Mouse (Mus musculus): ENCODE measurements around the gene Dctn1. TPM values are rescaled to one million over a fixed set of nuclear protein-coding genes. Genes with fewer than 3 reads are reported as not detected.

The Dctn1 gene
- polyA plus RNA-seq, 1 experiment, result 394 TPM

- TF ChIP-seq CTCF (IDR thresholded peaks at IDR 0.05; ENCODE audit: borderline replicate concordance, insufficient read depth, low read depth, low read length), result no peak
- no peak for TF ChIP-seq POLR2A (IDR thresholded peaks at IDR 0.05; ENCODE audit: borderline replicate concordance, insufficient read depth, low read length)
- peak overlapping the region; percentile 20 for H3K4me3 ChIP-seq (replicated peaks; ENCODE audit: insufficient read depth, low read depth, low read length)
Observed at GRCm38 (mm10) chr6:83138056-83138455, 27.7 kb upstream of the Dctn1 start.

GRCm38 (mm10) chr6:83140044-83140443 is 25.7 kb upstream of the Dctn1 start:
- Histone ChIP-seq H3K27ac (ENCODE audit: insufficient read depth, low read length) (no peak overlapping the region), H3K27me3 (ENCODE audit: control insufficient read depth, insufficient read depth, low read length) (no peaks in the 10 kb centered on the region; the same call in 1 of the 2 replicates), H3K4me3 (replicated peaks; ENCODE audit: insufficient read depth, low read depth, low read length) (no peak overlapping the region), H3K4me1 (ENCODE audit: control insufficient read depth, insufficient read depth, low read length) (no peaks in the 10 kb centered on the region)
- WGBS, result 31% methylated on average over 8 of the region's 8 CpGs
- no peak for TF ChIP-seq POLR2A (IDR thresholded peaks at IDR 0.05; ENCODE audit: borderline replicate concordance, insufficient read depth, low read length)
- no peak for TF ChIP-seq CTCF (IDR thresholded peaks at IDR 0.05; ENCODE audit: borderline replicate concordance, insufficient read depth, low read depth, low read length)
- DNase-seq, result no peak

More at GRCm38 (mm10) chr6:83138056-83138455, 27.7 kb upstream of the Dctn1 start:
- Histone ChIP-seq H3K4me1 (ENCODE audit: control insufficient read depth, insufficient read depth, low read length) (no peaks in the 10 kb centered on the region), H3K27ac (ENCODE audit: insufficient read depth, low read length) (peak overlapping the region; percentile 72; the same call in 1 of the 2 replicates), H3K27me3 (ENCODE audit: control insufficient read depth, insufficient read depth, low read length) (no peaks in the 10 kb centered on the region; the same call in 1 of the 2 replicates)
- no peak for DNase-seq
- WGBS, result 7% methylated on average over 11 of the region's 11 CpGs

GRCm38 (mm10) chr6:83141636-83142035 is 24.1 kb upstream of the Dctn1 start:
- 38% methylated on average over 4 of the region's 4 CpGs for WGBS
- Histone ChIP-seq H3K4me3 (replicated peaks; ENCODE audit: insufficient read depth, low read depth, low read length) (no peak overlapping the region), H3K27ac (ENCODE audit: insufficient read depth, low read length) (no peak overlapping the region)

GRCm38 (mm10) chr6:83142211-83142731 is 23.4 kb upstream of the Dctn1 start:
- Histone ChIP-seq H3K4me3 (replicated peaks; ENCODE audit: insufficient read depth, low read depth, low read length) (peak overlapping the region; percentile 28), H3K4me1 (ENCODE audit: control insufficient read depth, insufficient read depth, low read length) (no peaks in the 10 kb centered on the region), H3K27ac (ENCODE audit: insufficient read depth, low read length) (no peak overlapping the region), H3K27me3 (ENCODE audit: control insufficient read depth, insufficient read depth, low read length) (no peaks in the 10 kb centered on the region)
- peak in 1 of 2 experiments; percentile 48 for DNase-seq
- WGBS, result 6% methylated on average over 41 of the region's 41 CpGs
- TF ChIP-seq POLR2A (IDR thresholded peaks at IDR 0.05; ENCODE audit: borderline replicate concordance, insufficient read depth, low read length), result no peak
- no peak for TF ChIP-seq CTCF (IDR thresholded peaks at IDR 0.05; ENCODE audit: borderline replicate concordance, insufficient read depth, low read depth, low read length)

More at GRCm38 (mm10) chr6:83141636-83142035, 24.1 kb upstream of the Dctn1 start:
- Histone ChIP-seq H3K27me3 (ENCODE audit: control insufficient read depth, insufficient read depth, low read length) (no peaks in the 10 kb centered on the region; the same call in 1 of the 2 replicates), H3K4me1 (ENCODE audit: control insufficient read depth, insufficient read depth, low read length) (no peaks in the 10 kb centered on the region)
- no peak for TF ChIP-seq POLR2A (IDR thresholded peaks at IDR 0.05; ENCODE audit: borderline replicate concordance, insufficient read depth, low read length)
- TF ChIP-seq CTCF (IDR thresholded peaks at IDR 0.05; ENCODE audit: borderline replicate concordance, insufficient read depth, low read depth, low read length), result no peak
- DNase-seq, result no peak

GRCm38 (mm10) chr6:83142886-83143285 is 22.8 kb upstream of the Dctn1 start:
- no peak for DNase-seq
- WGBS, result 65% methylated on average over 11 of the region's 11 CpGs
- Histone ChIP-seq H3K27ac (ENCODE audit: insufficient read depth, low read length) (no peak overlapping the region), H3K27me3 (ENCODE audit: control insufficient read depth, insufficient read depth, low read length) (no peaks in the 10 kb centered on the region), H3K4me1 (ENCODE audit: control insufficient read depth, insufficient read depth, low read length) (no peaks in the 10 kb centered on the region), H3K4me3 (replicated peaks; ENCODE audit: insufficient read depth, low read depth, low read length) (no peak overlapping the region)
- no peak for TF ChIP-seq CTCF (IDR thresholded peaks at IDR 0.05; ENCODE audit: borderline replicate concordance, insufficient read depth, low read depth, low read length)
- no peak for TF ChIP-seq POLR2A (IDR thresholded peaks at IDR 0.05; ENCODE audit: borderline replicate concordance, insufficient read depth, low read length)

- TF ChIP-seq POLR2A (IDR thresholded peaks at IDR 0.05; ENCODE audit: borderline replicate concordance, insufficient read depth, low read length) (no peak), CTCF (IDR thresholded peaks at IDR 0.05; ENCODE audit: borderline replicate concordance, insufficient read depth, low read depth, low read length) (no peak)
- Histone ChIP-seq H3K4me1 (ENCODE audit: control insufficient read depth, insufficient read depth, low read length) (no peaks in the 10 kb centered on the region), H3K27ac (ENCODE audit: insufficient read depth, low read length) (no peak overlapping the region), H3K4me3 (replicated peaks; ENCODE audit: insufficient read depth, low read depth, low read length) (no peak overlapping the region), H3K27me3 (ENCODE audit: control insufficient read depth, insufficient read depth, low read length) (no peaks in the 10 kb centered on the region)
- DNase-seq, result no peak
- 71% methylated on average over 2 of the region's 2 CpGs for WGBS
Observed at GRCm38 (mm10) chr6:83145209-83145608, 20.5 kb upstream of the Dctn1 start.

- Histone ChIP-seq H3K27me3 (ENCODE audit: control insufficient read depth, insufficient read depth, low read length) (no peaks in the 10 kb centered on the region), H3K4me1 (ENCODE audit: control insufficient read depth, insufficient read depth, low read length) (no peaks in the 10 kb centered on the region), H3K27ac (ENCODE audit: insufficient read depth, low read length) (no peak overlapping the region), H3K4me3 (replicated peaks; ENCODE audit: insufficient read depth, low read depth, low read length) (no peak overlapping the region)
- no peak for DNase-seq
- WGBS, result 74% methylated on average over 9 of the region's 9 CpGs
- TF ChIP-seq CTCF (IDR thresholded peaks at IDR 0.05; ENCODE audit: borderline replicate concordance, insufficient read depth, low read depth, low read length) (no peak), POLR2A (IDR thresholded peaks at IDR 0.05; ENCODE audit: borderline replicate concordance, insufficient read depth, low read length) (no peak)
Observed at GRCm38 (mm10) chr6:83145805-83146204, 19.9 kb upstream of the Dctn1 start.

GRCm38 (mm10) chr6:83147280-83147679 is 18.4 kb upstream of the Dctn1 start:
- TF ChIP-seq CTCF (IDR thresholded peaks at IDR 0.05; ENCODE audit: borderline replicate concordance, insufficient read depth, low read depth, low read length) (no peak), POLR2A (IDR thresholded peaks at IDR 0.05; ENCODE audit: borderline replicate concordance, insufficient read depth, low read length) (no peak)
- H3K4me3 ChIP-seq (replicated peaks; ENCODE audit: insufficient read depth, low read depth, low read length), result no peak overlapping the region
- DNase-seq, result no peak
- H3K27ac ChIP-seq (ENCODE audit: insufficient read depth, low read length), result no peak overlapping the region
- H3K27me3 ChIP-seq (ENCODE audit: control insufficient read depth, insufficient read depth, low read length), result no peaks in the 10 kb centered on the region
- WGBS, result 55% methylated on average over 7 of the region's 7 CpGs
- H3K4me1 ChIP-seq (ENCODE audit: control insufficient read depth, insufficient read depth, low read length), result no peaks in the 10 kb centered on the region
